Mouse (Mus musculus) midbrain, embryonic 12.5 days (tissue): ENCODE results near the gene 4930432M17Rik. TPM values are rescaled to one million over a fixed set of nuclear protein-coding genes. Genes with fewer than 3 reads are reported as not detected.

Experiments used
- ATAC-seq: fragments of 200-750 bp; cut with Nextera tagmentation; 2 replicates; pipeline ENCODE4 v1.8.0; 2017; ENCODE audit warnings: low read depth, moderate TSS enrichment, moderate library complexity; ENCODE audit not compliant: low FRiP score
- H3K27ac ChIP-seq: fragments of 300-500 bp; sonication (generic); replicated peaks from 2 replicates; pipeline ENCODE4 v1.5.1; 2016; ENCODE audit warnings: mild to moderate bottlenecking
- H3K27me3 ChIP-seq: fragments of 300-500 bp; sonication (generic); 2 replicates; pipeline ENCODE4 v1.6.1; 2016; ENCODE audit warnings: mild to moderate bottlenecking
- H3K36me3 ChIP-seq: fragments of 300-500 bp; sonication (generic); 2 replicates; pipeline ENCODE4 v1.6.1; 2016
- H3K4me1 ChIP-seq: fragments of 300-500 bp; sonication (generic); 2 replicates; pipeline ENCODE4 v1.6.1; 2016
- H3K4me2 ChIP-seq: fragments of 300-500 bp; sonication (generic); replicated peaks from 2 replicates; pipeline ENCODE4 v1.6.1; 2016; ENCODE audit warnings: mild to moderate bottlenecking, moderate library complexity
- H3K4me3 ChIP-seq: fragments of 300-500 bp; sonication (generic); 2 replicates; pipeline ENCODE4 v1.5.1; 2016; ENCODE audit warnings: mild to moderate bottlenecking
- H3K9ac ChIP-seq: fragments of 300-500 bp; sonication (generic); replicated peaks from 2 replicates; pipeline ENCODE4 v1.6.1; 2016; ENCODE audit warnings: mild to moderate bottlenecking, moderate library complexity
- H3K9me3 ChIP-seq: fragments of 300-500 bp; sonication (generic); 2 replicates; pipeline ENCODE4 v1.6.1; 2016; ENCODE audit warnings: mild to moderate bottlenecking
- WGBS: fragments of 180-500 bp; shearing (Covaris S2); methylation state at CpG from one replicate; pipeline ENCODE4 v1.1.7; 2016; 5-methylcytosine and 5-hydroxymethylcytosine counted together
- polyA plus RNA-seq: library from polyadenylated mRNA; unstranded; fragments of >200 nt; fragmentation: Nextera tagmentation; extraction: Ambion mirVana; gene quantifications from 2 replicates; pipeline ENCODE4 v1.2.1, GENCODE M21; 2016

Gene 4930432M17Rik
- polyA plus RNA-seq, 1 experiment from 2014 or later, result not detected

GRCm38 (mm10) chr3:121693746-121694145, 23.2 kb downstream of the 4930432M17Rik start:
- Histone ChIP-seq H3K36me3 (no peaks in the 10 kb centered on the region), H3K4me2 (no peak overlapping the region), H3K9me3 (no peaks in the 10 kb centered on the region), H3K9ac (no peak overlapping the region), H3K4me3 (no peak overlapping the region), H3K4me1 (peaks cover 4% of the 10 kb centered on the region; the same call in 1 of the 2 replicates), H3K27me3 (no peaks in the 10 kb centered on the region), H3K27ac (no peak overlapping the region)
- WGBS, result 90% methylated on average over 5 of the region's 5 CpGs
- no peak for ATAC-seq

- H3K27ac ChIP-seq, result no peak overlapping the region
- no peak overlapping the region for H3K9ac ChIP-seq
- WGBS, result 93% methylated on average over 7 of the region's 7 CpGs
- H3K4me1 ChIP-seq, result peaks cover 35% of the 10 kb centered on the region
- no peak for ATAC-seq
- no peaks in the 10 kb centered on the region for H3K36me3 ChIP-seq
- H3K27me3 ChIP-seq, result no peaks in the 10 kb centered on the region
- H3K4me2 ChIP-seq, result no peak overlapping the region
- no peak overlapping the region for H3K4me3 ChIP-seq
- no peaks in the 10 kb centered on the region for H3K9me3 ChIP-seq
Measured at GRCm38 (mm10) chr3:121697169-121697568, 26.6 kb downstream of the 4930432M17Rik start.

- no peak overlapping the region for H3K9ac ChIP-seq
- 69% methylated on average over 4 of the region's 4 CpGs for WGBS
- no peak overlapping the region for H3K4me3 ChIP-seq
- H3K9me3 ChIP-seq, result no peaks in the 10 kb centered on the region
- H3K36me3 ChIP-seq, result no peaks in the 10 kb centered on the region
- no peak overlapping the region for H3K4me2 ChIP-seq
- H3K27me3 ChIP-seq, result no peaks in the 10 kb centered on the region
- no peak for ATAC-seq
- H3K4me1 ChIP-seq, result peaks cover 38% of the 10 kb centered on the region
- H3K27ac ChIP-seq, result peak overlapping the region; percentile 90
Measured at GRCm38 (mm10) chr3:121699401-121699800, 28.8 kb downstream of the 4930432M17Rik start.

DNA sequence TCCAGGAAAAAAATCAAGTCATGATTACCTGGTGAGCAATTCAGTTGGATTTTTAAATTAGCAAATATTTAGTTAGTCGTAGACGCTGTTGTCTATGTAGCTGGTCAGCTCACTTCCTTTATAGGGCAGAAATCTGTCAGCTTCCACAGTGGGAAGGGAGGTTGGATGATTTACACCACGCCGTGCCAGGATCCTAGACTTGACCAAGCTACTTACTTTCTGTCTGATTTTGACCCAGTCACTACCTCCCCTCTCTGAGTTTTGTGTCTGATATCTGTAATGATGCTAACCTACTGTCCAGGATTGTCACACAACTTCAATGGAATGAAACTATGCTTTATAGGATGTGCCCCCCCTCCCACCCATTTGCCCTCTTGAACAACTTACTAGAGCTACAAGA, 29.3 kb downstream of the 4930432M17Rik start:
- Histone ChIP-seq H3K27me3 (no peaks in the 10 kb centered on the region), H3K4me2 (peak overlapping the region; percentile 32), H3K9me3 (no peaks in the 10 kb centered on the region), H3K4me3 (0 out of 2 replicates have a peak overlapping the region, but pooled peaks have one; percentile 1), H3K27ac (peak overlapping the region; percentile 90), H3K36me3 (no peaks in the 10 kb centered on the region), H3K9ac (no peak overlapping the region), H3K4me1 (peaks cover 38% of the 10 kb centered on the region)
- ATAC-seq, result peak; percentile 47
- 68% methylated on average over 4 of the region's 4 CpGs for WGBS

DNA sequence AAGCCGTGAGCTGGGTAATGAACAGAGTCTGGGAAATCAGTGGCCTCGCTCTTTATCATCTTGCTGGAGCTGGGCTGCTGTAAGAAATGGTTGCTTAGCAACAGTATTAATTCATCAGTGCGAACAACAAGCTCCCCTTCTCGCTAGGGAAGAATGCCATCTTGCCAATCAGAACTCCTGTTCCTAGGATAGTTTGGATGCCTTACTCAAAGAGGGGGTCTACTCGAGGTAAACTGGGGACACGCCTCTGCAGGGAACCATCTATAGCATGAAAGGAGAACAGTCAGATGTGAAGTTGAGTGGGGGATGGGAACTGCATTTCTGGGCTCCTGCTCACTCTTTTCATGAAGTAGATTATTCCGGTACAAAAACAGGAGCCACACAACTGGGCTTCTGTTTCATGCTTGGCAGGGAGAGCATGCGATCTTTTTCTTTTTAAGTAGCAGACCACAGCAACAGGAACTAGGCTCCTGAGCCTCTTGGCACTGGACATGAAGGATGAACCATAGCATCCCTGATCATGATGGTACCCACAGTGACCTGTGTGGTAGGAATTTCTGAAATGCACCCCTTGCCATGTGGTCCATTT, 29.9 kb downstream of the 4930432M17Rik start:
- Histone ChIP-seq H3K27ac (peak overlapping the region; percentile 90), H3K4me1 (peaks cover 38% of the 10 kb centered on the region), H3K36me3 (no peaks in the 10 kb centered on the region), H3K9ac (no peak overlapping the region), H3K4me2 (peak overlapping the region; percentile 32), H3K4me3 (peak overlapping the region; percentile 1; the same call in 1 of the 2 replicates), H3K27me3 (no peaks in the 10 kb centered on the region), H3K9me3 (no peaks in the 10 kb centered on the region)
- WGBS, result 11% methylated on average over 8 of the region's 8 CpGs
- peak; percentile 94 for ATAC-seq

- H3K9me3 ChIP-seq, result no peaks in the 10 kb centered on the region
- no peak overlapping the region for H3K9ac ChIP-seq
- no peaks in the 10 kb centered on the region for H3K36me3 ChIP-seq
- no peak overlapping the region for H3K4me2 ChIP-seq
- H3K4me1 ChIP-seq, result peaks cover 41% of the 10 kb centered on the region
- H3K4me3 ChIP-seq, result no peak overlapping the region
- ATAC-seq, result no peak
- H3K27me3 ChIP-seq, result no peaks in the 10 kb centered on the region
- no peak overlapping the region for H3K27ac ChIP-seq
- WGBS, result 88% methylated on average over 7 of the region's 7 CpGs
Measured at GRCm38 (mm10) chr3:121703155-121703879, 32.8 kb downstream of the 4930432M17Rik start.

GRCm38 (mm10) chr3:121703880-121704243, 33.3 kb downstream of the 4930432M17Rik start:
- peaks cover 36% of the 10 kb centered on the region for H3K4me1 ChIP-seq
- no peaks in the 10 kb centered on the region for H3K27me3 ChIP-seq
- no peak overlapping the region for H3K27ac ChIP-seq
- no peak overlapping the region for H3K4me3 ChIP-seq
- H3K9me3 ChIP-seq, result no peaks in the 10 kb centered on the region
- no peaks in the 10 kb centered on the region for H3K36me3 ChIP-seq
- no peak overlapping the region for H3K9ac ChIP-seq
- no peak for ATAC-seq
- WGBS, result 78% methylated on average over 3 of the region's 3 CpGs
- H3K4me2 ChIP-seq, result no peak overlapping the region

- no peak for ATAC-seq
- Histone ChIP-seq H3K4me2 (no peak overlapping the region), H3K27ac (no peak overlapping the region), H3K4me3 (no peak overlapping the region), H3K36me3 (no peaks in the 10 kb centered on the region), H3K9ac (no peak overlapping the region), H3K9me3 (no peaks in the 10 kb centered on the region), H3K27me3 (no peaks in the 10 kb centered on the region), H3K4me1 (peaks cover 15% of the 10 kb centered on the region)
- WGBS, result 85% methylated on average over 5 of the region's 5 CpGs
Measured at GRCm38 (mm10) chr3:121706087-121706486, 35.5 kb downstream of the 4930432M17Rik start.

- peaks cover 6% of the 10 kb centered on the region; the same call in 1 of the 2 replicates for H3K4me1 ChIP-seq
- H3K4me2 ChIP-seq, result no peak overlapping the region
- no peak overlapping the region for H3K9ac ChIP-seq
- no peaks in the 10 kb centered on the region for H3K9me3 ChIP-seq
- 0 out of 2 replicates have a peak, but pooled peaks cover under 1% of the 10 kb centered on the region for H3K27me3 ChIP-seq
- no peaks in the 10 kb centered on the region for H3K36me3 ChIP-seq
- WGBS, result 95% methylated on average over 4 of the region's 4 CpGs
- H3K27ac ChIP-seq, result no peak overlapping the region
- no peak overlapping the region for H3K4me3 ChIP-seq
- ATAC-seq, result no peak
Measured at GRCm38 (mm10) chr3:121707106-121707505, 36.5 kb downstream of the 4930432M17Rik start.

DNA sequence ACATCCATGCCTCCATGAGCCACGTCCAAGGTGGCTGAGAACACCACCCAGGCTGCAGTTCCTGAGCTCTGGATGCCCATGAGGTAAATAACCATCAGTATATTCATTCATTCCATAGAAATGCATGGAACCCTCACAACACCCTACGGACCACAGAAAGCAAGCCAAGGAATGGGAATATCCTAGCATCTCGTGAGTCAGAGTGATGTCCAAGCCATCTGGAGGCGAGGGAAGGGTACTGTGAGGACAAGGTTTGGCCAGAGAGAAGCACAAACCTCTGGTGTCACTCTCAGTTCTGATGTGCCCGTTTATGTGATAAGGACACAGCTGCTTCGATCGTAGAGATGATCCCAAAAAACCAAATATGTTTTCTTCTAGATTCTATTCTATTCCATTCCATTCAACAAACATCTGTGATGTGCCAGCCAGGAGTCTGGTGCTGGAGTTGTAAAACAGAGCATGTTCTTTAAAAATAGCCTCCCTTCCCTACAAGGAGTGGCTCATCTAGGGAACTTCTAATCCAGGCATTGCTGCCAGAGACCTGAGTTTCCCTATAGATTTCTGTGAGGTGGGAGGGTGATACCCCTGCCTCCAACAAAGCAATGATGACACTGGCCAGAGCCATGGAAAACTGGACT, 40.5 kb downstream of the 4930432M17Rik start:
- no peak overlapping the region for H3K4me3 ChIP-seq
- H3K9me3 ChIP-seq, result no peaks in the 10 kb centered on the region
- no peak overlapping the region for H3K9ac ChIP-seq
- H3K4me2 ChIP-seq, result no peak overlapping the region
- no peak overlapping the region for H3K27ac ChIP-seq
- peaks cover 3% of the 10 kb centered on the region; the same call in 1 of the 2 replicates for H3K27me3 ChIP-seq
- no peaks in the 10 kb centered on the region for H3K36me3 ChIP-seq
- peaks cover 3% of the 10 kb centered on the region; the same call in 1 of the 2 replicates for H3K4me1 ChIP-seq
- WGBS, result 87% methylated on average over 7 of the region's 7 CpGs
- ATAC-seq, result no peak

DNA sequence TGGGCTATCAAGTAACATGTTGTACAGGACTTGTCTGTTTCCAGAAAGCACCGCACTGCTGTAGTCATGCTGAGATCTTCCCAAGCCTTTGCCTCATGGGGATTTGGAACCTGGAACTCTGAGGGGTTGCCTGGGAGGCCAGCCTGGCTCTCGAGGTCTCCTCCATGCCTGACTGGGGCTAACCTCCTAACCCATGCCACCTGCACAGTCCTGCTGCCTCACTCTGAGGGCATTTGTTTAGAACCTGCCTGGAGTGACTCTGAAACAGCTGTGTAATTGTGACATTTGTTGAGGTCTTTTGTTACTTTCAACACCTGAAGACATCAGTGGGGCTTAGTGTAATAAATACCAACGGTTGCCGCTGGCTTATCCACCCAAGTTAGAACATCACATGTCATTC, 41.7 kb downstream of the 4930432M17Rik start:
- H3K27ac ChIP-seq, result no peak overlapping the region
- no peak overlapping the region for H3K4me2 ChIP-seq
- H3K4me1 ChIP-seq, result 0 out of 2 replicates have a peak, but pooled peaks cover 3% of the 10 kb centered on the region
- H3K9me3 ChIP-seq, result no peaks in the 10 kb centered on the region
- ATAC-seq, result no peak
- WGBS, result 70% methylated on average over 4 of the region's 4 CpGs
- H3K9ac ChIP-seq, result no peak overlapping the region
- no peak overlapping the region for H3K4me3 ChIP-seq
- H3K27me3 ChIP-seq, result peaks cover 4% of the 10 kb centered on the region; the same call in 1 of the 2 replicates
- no peaks in the 10 kb centered on the region for H3K36me3 ChIP-seq

DNA sequence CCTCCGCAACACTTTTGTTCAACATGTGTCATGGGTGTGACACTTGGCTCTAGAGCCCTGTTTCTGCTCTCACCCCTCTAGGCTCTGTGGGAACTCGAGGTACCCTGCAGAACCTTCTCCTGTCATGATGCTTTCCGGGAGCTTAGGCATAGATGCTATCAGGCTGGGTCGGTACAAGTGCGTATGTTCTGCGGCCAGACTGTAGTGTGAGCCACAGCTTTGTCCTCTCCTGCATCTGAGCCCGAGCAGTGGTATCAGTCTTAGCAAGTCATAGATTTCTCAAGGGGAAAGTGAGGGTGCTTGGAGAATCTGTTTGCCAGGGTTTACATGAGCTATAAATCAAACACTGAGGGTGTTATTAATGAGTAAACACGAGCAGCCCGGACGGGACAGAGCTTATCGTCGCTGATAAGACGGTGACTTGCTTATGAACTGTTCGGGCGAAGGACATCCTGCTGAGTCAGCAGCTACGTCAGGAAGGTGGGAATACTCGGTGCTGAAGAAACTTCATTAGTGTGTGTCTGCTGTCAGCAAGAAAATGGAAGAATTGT, 42.7 kb downstream of the 4930432M17Rik start:
- WGBS, result 81% methylated on average over 17 of the region's 17 CpGs
- no peaks in the 10 kb centered on the region for H3K9me3 ChIP-seq

More for the DNA sequence above, 42.7 kb downstream of the 4930432M17Rik start:
- H3K36me3 ChIP-seq, result no peaks in the 10 kb centered on the region
- no peak overlapping the region for H3K27ac ChIP-seq
- 0 out of 2 replicates have a peak, but pooled peaks cover 3% of the 10 kb centered on the region for H3K4me1 ChIP-seq
- no peak overlapping the region for H3K4me3 ChIP-seq
- H3K9ac ChIP-seq, result no peak overlapping the region
- no peak overlapping the region for H3K4me2 ChIP-seq
- H3K27me3 ChIP-seq, result peaks cover 7% of the 10 kb centered on the region; the same call in 1 of the 2 replicates
- no peak for ATAC-seq
